Mouse (Mus musculus): Measurements from ENCODE around the gene Ptpra. TPM values are rescaled to one million over a fixed set of nuclear protein-coding genes. Genes with fewer than 3 reads are reported as not detected.
"Not testable (repeated sequence)": the region's sequence is repeated elsewhere in the genome, so short reads cannot be mapped to it uniquely, and the experiment has no call there.

The Ptpra gene
- polyA plus RNA-seq, 1 experiment, result 1.2 TPM

- peaks cover 75% of the 10 kb centered on the region for H3K27me3 ChIP-seq (ENCODE audit: control insufficient read depth)
- no peak within 1 kb of the TSS for H3K4me3 ChIP-seq (replicated peaks)
- H3K9me3 ChIP-seq (ENCODE audit: control insufficient read depth, low read length), result peaks cover 6% of the 10 kb centered on the region; the same call in 1 of the 2 replicates
- peaks cover 6% of the 10 kb centered on the region for H3K4me1 ChIP-seq (ENCODE audit: control insufficient read depth)
- TF ChIP-seq GATA1 (IDR thresholded peaks at IDR 0.05; ENCODE audit: low read length) (no peak), TAL1 (IDR thresholded peaks at IDR 0.05; ENCODE audit: low read length) (no peak)
- H3K36me3 ChIP-seq (ENCODE audit: control insufficient read depth), result no peaks in the 10 kb centered on the region
These were observed 125.8 kb downstream of the Ptpra start, which contains the start of gene Oxt for GRCm38 (mm10) chr2:130575873-130576272. TSS of gene Oxt (plus strand) at chr2:130576173.

- H3K9me3 ChIP-seq (ENCODE audit: control insufficient read depth, low read length); H3K36me3 ChIP-seq (ENCODE audit: control insufficient read depth); H3K4me3 ChIP-seq (replicated peaks); H3K4me1 ChIP-seq (ENCODE audit: control insufficient read depth): not testable (repeated sequence)
- H3K27me3 ChIP-seq (ENCODE audit: control insufficient read depth), result peaks cover 82% of the 10 kb centered on the region
These were observed 126.5 kb downstream of the Ptpra start for GRCm38 (mm10) chr2:130576564-130576963.

DNA sequence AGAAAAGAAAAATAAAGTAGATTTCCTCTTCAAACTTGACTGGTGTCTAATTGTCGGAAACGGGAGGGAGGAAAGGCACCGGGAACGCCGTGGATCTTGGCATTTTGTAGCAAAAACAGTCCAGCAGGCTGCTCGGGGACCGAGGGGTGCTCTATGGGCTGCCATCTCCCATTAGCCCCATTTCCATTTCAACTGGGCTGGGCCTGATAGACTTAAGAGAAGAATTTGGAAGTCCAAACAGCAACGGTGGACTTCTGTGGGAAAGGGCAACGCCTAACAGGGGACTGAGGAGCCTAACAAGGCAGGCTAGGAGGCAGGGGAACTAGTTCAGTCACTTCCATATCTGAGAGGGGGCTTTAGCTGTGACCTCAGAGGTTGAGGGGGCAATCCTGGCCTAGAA lies 126.9 kb downstream of the Ptpra start:
- Histone ChIP-seq H3K27me3 (ENCODE audit: control insufficient read depth) (peaks cover 87% of the 10 kb centered on the region), H3K36me3 (ENCODE audit: control insufficient read depth) (no peaks in the 10 kb centered on the region), H3K4me1 (ENCODE audit: control insufficient read depth) (peaks cover 6% of the 10 kb centered on the region), H3K4me3 (replicated peaks) (no peak overlapping the region), H3K9me3 (ENCODE audit: control insufficient read depth, low read length) (peaks cover 6% of the 10 kb centered on the region; the same call in 1 of the 2 replicates)
- TF ChIP-seq TAL1 (IDR thresholded peaks at IDR 0.05; ENCODE audit: low read length), result no peak
- no peak for TF ChIP-seq GATA1 (IDR thresholded peaks at IDR 0.05; ENCODE audit: low read length)

- H3K36me3 ChIP-seq (ENCODE audit: control insufficient read depth), result no peaks in the 10 kb centered on the region
- peaks cover 6% of the 10 kb centered on the region for H3K4me1 ChIP-seq (ENCODE audit: control insufficient read depth)
- no peak overlapping the region for H3K4me3 ChIP-seq (replicated peaks)
- peaks cover 90% of the 10 kb centered on the region for H3K27me3 ChIP-seq (ENCODE audit: control insufficient read depth)
- H3K9me3 ChIP-seq (ENCODE audit: control insufficient read depth, low read length), result peaks cover 6% of the 10 kb centered on the region; the same call in 1 of the 2 replicates
- TF ChIP-seq TAL1 (IDR thresholded peaks at IDR 0.05; ENCODE audit: low read length), result no peak
- no peak for TF ChIP-seq GATA1 (IDR thresholded peaks at IDR 0.05; ENCODE audit: low read length)
These were observed 127.6 kb downstream of the Ptpra start for GRCm38 (mm10) chr2:130577632-130578031.

- H3K9me3 ChIP-seq (ENCODE audit: control insufficient read depth, low read length), result peaks cover 6% of the 10 kb centered on the region; the same call in 1 of the 2 replicates
- H3K4me1 ChIP-seq (ENCODE audit: control insufficient read depth), result peaks cover 6% of the 10 kb centered on the region
- TF ChIP-seq GATA1 (IDR thresholded peaks at IDR 0.05; ENCODE audit: low read length) (no peak), TAL1 (IDR thresholded peaks at IDR 0.05; ENCODE audit: low read length) (no peak)
- no peak overlapping the region for H3K4me3 ChIP-seq (replicated peaks)
- peaks cover 93% of the 10 kb centered on the region for H3K27me3 ChIP-seq (ENCODE audit: control insufficient read depth)
- no peaks in the 10 kb centered on the region for H3K36me3 ChIP-seq (ENCODE audit: control insufficient read depth)
These were observed 128.1 kb downstream of the Ptpra start for GRCm38 (mm10) chr2:130578148-130578547.

DNA sequence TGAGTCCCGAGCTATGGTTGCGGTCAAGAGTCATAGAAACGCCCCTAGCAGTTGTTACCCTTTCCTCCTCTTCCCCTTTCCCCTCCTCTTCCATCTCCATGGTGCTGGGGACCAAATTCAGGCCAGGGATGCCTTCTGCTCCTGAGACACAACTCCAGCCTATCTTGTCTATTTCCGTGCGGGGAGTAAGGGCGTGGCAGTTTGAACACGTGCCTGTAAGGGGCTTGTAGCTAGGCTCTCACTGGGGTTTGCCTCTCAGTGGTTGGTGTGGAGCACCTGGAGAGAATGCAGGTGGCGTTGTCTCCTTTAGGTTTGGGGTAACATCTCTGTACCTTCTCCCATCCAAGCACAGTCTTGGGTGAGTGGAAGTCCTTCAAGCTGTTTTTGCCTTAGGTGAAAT lies 129.7 kb downstream of the Ptpra start:
- Histone ChIP-seq H3K36me3 (ENCODE audit: control insufficient read depth) (no peaks in the 10 kb centered on the region), H3K4me1 (ENCODE audit: control insufficient read depth) (peaks cover 6% of the 10 kb centered on the region), H3K4me3 (replicated peaks) (no peak overlapping the region), H3K27me3 (ENCODE audit: control insufficient read depth) (peaks cover 90% of the 10 kb centered on the region), H3K9me3 (ENCODE audit: control insufficient read depth, low read length) (peaks cover 6% of the 10 kb centered on the region; the same call in 1 of the 2 replicates)
- TF ChIP-seq GATA1 (IDR thresholded peaks at IDR 0.05; ENCODE audit: low read length) (no peak), TAL1 (IDR thresholded peaks at IDR 0.05; ENCODE audit: low read length) (no peak)

DNA sequence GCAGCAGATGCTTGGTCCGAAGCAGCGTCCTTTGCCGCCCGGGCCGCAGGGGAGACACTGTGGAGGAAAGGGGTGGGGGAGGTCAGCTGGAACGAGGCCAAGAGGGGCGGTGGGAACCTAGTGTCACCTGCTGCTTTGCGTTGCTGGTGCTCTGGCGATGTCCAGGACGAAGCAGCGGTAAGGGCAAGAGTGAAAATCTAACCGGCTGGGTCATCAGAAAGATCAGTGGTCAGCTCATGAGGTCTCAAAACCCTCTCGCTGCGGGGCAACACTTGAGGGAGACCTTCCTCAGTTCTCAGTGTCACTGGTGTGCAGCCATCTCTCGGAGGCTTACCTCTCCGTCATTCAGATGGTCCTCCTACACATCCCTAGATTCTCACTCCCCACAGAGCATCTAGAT lies 131.1 kb downstream of the Ptpra start:
- Histone ChIP-seq H3K4me3 (replicated peaks) (no peak overlapping the region), H3K4me1 (ENCODE audit: control insufficient read depth) (peaks cover 6% of the 10 kb centered on the region), H3K9me3 (ENCODE audit: control insufficient read depth, low read length) (peaks cover 4% of the 10 kb centered on the region; the same call in 1 of the 2 replicates), H3K36me3 (ENCODE audit: control insufficient read depth) (no peaks in the 10 kb centered on the region), H3K27me3 (ENCODE audit: control insufficient read depth) (peaks cover 76% of the 10 kb centered on the region)
- TF ChIP-seq TAL1 (IDR thresholded peaks at IDR 0.05; ENCODE audit: low read length) (no peak), GATA1 (IDR thresholded peaks at IDR 0.05; ENCODE audit: low read length) (no peak)

GRCm38 (mm10) chr2:130582552-130582951 lies 132.5 kb downstream of the Ptpra start, which contains the start of gene Avp:
TSS of gene Avp (minus strand) at chr2:130582554.
- no peak for TF ChIP-seq TAL1 (IDR thresholded peaks at IDR 0.05; ENCODE audit: low read length)
- TF ChIP-seq GATA1 (IDR thresholded peaks at IDR 0.05; ENCODE audit: low read length), result no peak
- Histone ChIP-seq H3K4me3 (replicated peaks) (no peak within 1 kb of the TSS), H3K27me3 (ENCODE audit: control insufficient read depth) (peaks cover 63% of the 10 kb centered on the region), H3K4me1 (ENCODE audit: control insufficient read depth) (peaks cover 2% of the 10 kb centered on the region), H3K9me3 (ENCODE audit: control insufficient read depth, low read length) (no peaks in the 10 kb centered on the region; the same call in 1 of the 2 replicates), H3K36me3 (ENCODE audit: control insufficient read depth) (no peaks in the 10 kb centered on the region)

DNA sequence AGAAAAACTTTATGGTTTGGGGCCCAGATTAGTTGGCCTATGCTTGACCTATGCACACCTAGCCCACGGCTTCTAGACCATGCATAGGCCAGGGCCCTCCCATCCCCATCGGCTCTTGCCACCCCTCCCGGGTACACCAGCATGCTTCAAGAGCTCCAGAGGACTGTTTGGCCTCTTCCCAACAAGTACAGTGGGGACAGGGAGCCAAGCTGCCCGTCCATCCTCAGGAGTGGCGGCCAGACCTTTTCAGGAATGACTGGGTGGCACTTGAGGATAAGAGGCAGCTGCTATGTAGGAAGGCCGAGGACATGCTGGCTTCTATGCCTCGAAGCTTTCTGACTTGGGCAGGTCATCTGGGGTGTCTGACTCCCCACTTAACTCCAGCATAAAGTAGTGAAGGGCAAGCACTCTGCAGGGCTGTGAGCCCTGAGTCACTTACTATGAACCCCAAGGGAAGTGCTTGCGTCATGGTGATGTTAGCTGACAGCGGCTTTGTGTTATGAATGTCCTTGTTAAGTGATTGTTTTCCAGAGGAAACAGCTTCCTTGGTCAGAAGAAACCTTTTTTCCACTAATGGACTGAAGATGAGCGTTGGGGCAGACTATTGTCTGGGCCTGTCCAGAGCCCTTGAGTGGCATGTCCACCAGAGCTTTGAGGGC lies 134.0 kb downstream of the Ptpra start:
- H3K4me1 ChIP-seq (ENCODE audit: control insufficient read depth), result peaks cover 3% of the 10 kb centered on the region; the same call in 1 of the 2 replicates
- no peaks in the 10 kb centered on the region; the same call in 1 of the 2 replicates for H3K9me3 ChIP-seq (ENCODE audit: control insufficient read depth, low read length)
- peaks cover 48% of the 10 kb centered on the region for H3K27me3 ChIP-seq (ENCODE audit: control insufficient read depth)
- no peak overlapping the region for H3K4me3 ChIP-seq (replicated peaks)
- no peaks in the 10 kb centered on the region for H3K36me3 ChIP-seq (ENCODE audit: control insufficient read depth)
- TF ChIP-seq TAL1 (IDR thresholded peaks at IDR 0.05; ENCODE audit: low read length), result no peak
- TF ChIP-seq GATA1 (IDR thresholded peaks at IDR 0.05; ENCODE audit: low read length), result no peak
